Comparison of ENCODE assay signal across 8 mouse cellular contexts in genomic region chr2:144270507-144271420, GRCm38 (mm10). TPM values are rescaled to one million over a fixed set of nuclear protein-coding genes. Genes with fewer than 3 reads are reported as not detected.
DNase-seq lines count a peak whose midpoint lies in the region; ATAC-seq lines count a peak whose summit lies in the region.

TSS of gene Mgme1 (plus strand) at chr2:144270663.
TSS of gene Snx5 (minus strand) at chr2:144270906.

- no peaks in the 10 kb centered on the region for H3K36me3 ChIP-seq in hindbrain, embryonic 15.5 days
- no peaks in the 10 kb centered on the region for H3K36me3 ChIP-seq in macrophage (ENCODE audit: inconsistent target)

- ATAC-seq in hindbrain, embryonic 15.5 days (ENCODE audit: low FRiP score, low read depth) = peak; percentile 99

- H3K4me3 ChIP-seq in hindbrain, embryonic 15.5 days = peak within 1 kb of the TSS; percentile 77
- H3K4me3 ChIP-seq in macrophage (ENCODE audit: inconsistent target) = peak within 1 kb of the TSS; percentile 95

- peak within 1 kb of the TSS; percentile 79 for H3K9ac ChIP-seq in hindbrain, embryonic 15.5 days

- H3K79me2 ChIP-seq in macrophage (ENCODE audit: inconsistent target) = peaks cover 79% of the 10 kb centered on the region

- H3K27ac ChIP-seq in hindbrain, embryonic 15.5 days (replicated peaks) = peak within 1 kb of the TSS; percentile 92
- peak within 1 kb of the TSS; percentile 96 for H3K27ac ChIP-seq in macrophage

- no peaks in the 10 kb centered on the region for H3K9me3 ChIP-seq in hindbrain, embryonic 15.5 days

- H3K4me1 ChIP-seq in hindbrain, embryonic 15.5 days (replicated peaks) = peaks cover 32% of the 10 kb centered on the region

- DNase-seq in R1 (ENCODE audit: low read depth, low spot score) = peak; percentile 96
- DNase-seq in cerebellum, postnatal 25 days = peak; percentile 96
- DNase-seq in frontal cortex, postnatal 36 days (ENCODE audit: low spot score in 2 of 2) = peak; percentile 96 to 98
- DNase-seq in left cerebral cortex, adult 18-20 months (ENCODE audit: low spot score in 2 of 2) = peak; percentile 92 to 95
- peak; percentile 96 for DNase-seq in right cerebral cortex, adult 18-20 months
- peak; percentile 75 for DNase-seq in urinary bladder, postnatal 10 days (ENCODE audit: low spot score)

- no peaks in the 10 kb centered on the region for H3K27me3 ChIP-seq in hindbrain, embryonic 15.5 days

- WGBS in hindbrain, embryonic 15.5 days = under 1% methylated on average over 92 of the region's 93 CpGs
- under 1% methylated on average over 88 of the region's 93 CpGs for WGBS in macrophage (ENCODE audit: missing documents)

- peak within 1 kb of the TSS; percentile 83 for H3K4me2 ChIP-seq in hindbrain, embryonic 15.5 days

RNA-seq across cellular contexts. Expression of gene Mgme1, which starts in this region (rescaled TPM):
- 12.9 and 14.2 TPM in 2 replicates for polyA plus RNA-seq in hindbrain, embryonic 15.5 days (2015; fragmentation: Nextera tagmentation; extraction: Ambion mirVana)
- 1 to 10 TPM; 5.7 to 6.8 TPM for total RNA-seq in left cerebral cortex, adult 18-20 months (2021)
- 10 to 100 TPM in 1 of 26 experiments, 1 to 10 TPM in 25; 1.1 to 10.1 (median 3.2) TPM for total RNA-seq in macrophage (2018; cell fraction: chromatin; rRNA removed)
- 1 to 10 TPM; 2.1 to 9.7 (median 7.2) TPM for total RNA-seq in macrophage (2018; cell fraction: cytosol; rRNA removed)
- total RNA-seq in macrophage (2018; cell fraction: nucleus; rRNA removed) = 10 to 100 TPM in 3 of 26 experiments, 1 to 10 TPM in 23; 2.3 to 11.6 (median 5.4) TPM
- 6.5 to 9.0 TPM (median 8.4 TPM) in 3 replicates for polyA plus RNA-seq in macrophage (2018)

RNA-seq across cellular contexts. Expression of gene Snx5, which starts in this region (rescaled TPM):
- 67.6 and 68.1 TPM in 2 replicates for polyA plus RNA-seq in hindbrain, embryonic 15.5 days (2015; fragmentation: Nextera tagmentation; extraction: Ambion mirVana)
- 10 to 100 TPM; 75.9 to 77.8 TPM for total RNA-seq in left cerebral cortex, adult 18-20 months (2021)
- 1,000 to 10,000 TPM in 9 of 26 experiments, 100 to 1,000 TPM in 17; 133 to 1,527 (median 536) TPM for total RNA-seq in macrophage (2018; cell fraction: chromatin; rRNA removed)
- total RNA-seq in macrophage (2018; cell fraction: cytosol; rRNA removed) = 100 to 1,000 TPM; 263 to 703 (median 483) TPM
- 100 to 1,000 TPM; 172 to 865 (median 371) TPM for total RNA-seq in macrophage (2018; cell fraction: nucleus; rRNA removed)
- polyA plus RNA-seq in macrophage (2018) = 614 to 688 TPM (median 618 TPM) in 3 replicates

Comparison
In these comparisons a context has a peak if more than half of its experiments do, and no peak if none do; other contexts are left out.
1. Peak in every context shown above with its lines: DNase-seq, ATAC-seq, H3K4me3 ChIP-seq and H3K27ac ChIP-seq.